Mouse (Mus musculus): ENCODE data around the gene Hacd4.
A peak's percentile ranks its signal among the peaks of the same experiment; 100 is the strongest.

Gene Hacd4

GRCm38 (mm10) chr4:88438326-88438989 is at the start of gene Hacd4:
Gene Hacd4 (minus strand): TSS chr4:88438928.
- no peak for DNase-seq (ENCODE audit: low read depth, low spot score)

GRCm38 (mm10) chr4:88488107-88488506 is 49.4 kb upstream of the Hacd4 start:
- no peak for DNase-seq (ENCODE audit: low read depth, low spot score)

- DNase-seq (ENCODE audit: low read depth, low spot score): peak; percentile 48
Measured at GRCm38 (mm10) chr4:88480130-88480529, 41.4 kb upstream of the Hacd4 start.

GRCm38 (mm10) chr4:88478809-88479186 is 40.1 kb upstream of the Hacd4 start:
- DNase-seq (ENCODE audit: low read depth, low spot score): no peak

GRCm38 (mm10) chr4:88478177-88478808 is 39.6 kb upstream of the Hacd4 start:
- DNase-seq (ENCODE audit: low read depth, low spot score): no peak

GRCm38 (mm10) chr4:88476511-88477210 is 37.9 kb upstream of the Hacd4 start:
- DNase-seq (ENCODE audit: low read depth, low spot score): no peak

- no peak for DNase-seq (ENCODE audit: low read depth, low spot score)
Measured at GRCm38 (mm10) chr4:88476084-88476483, 37.4 kb upstream of the Hacd4 start.

GRCm38 (mm10) chr4:88471528-88471927 is 32.8 kb upstream of the Hacd4 start:
- no peak for DNase-seq (ENCODE audit: low read depth, low spot score)

GRCm38 (mm10) chr4:88464574-88464973 is 25.8 kb upstream of the Hacd4 start:
- no peak for DNase-seq (ENCODE audit: low read depth, low spot score)

- no peak for DNase-seq (ENCODE audit: low read depth, low spot score)
Measured at GRCm38 (mm10) chr4:88462981-88463646, 24.4 kb upstream of the Hacd4 start.

GRCm38 (mm10) chr4:88462501-88462900 is 23.8 kb upstream of the Hacd4 start:
- DNase-seq (ENCODE audit: low read depth, low spot score): no peak

- DNase-seq (ENCODE audit: low read depth, low spot score): no peak
Measured at GRCm38 (mm10) chr4:88461315-88461714, 22.6 kb upstream of the Hacd4 start.

GRCm38 (mm10) chr4:88458673-88459072 is 19.9 kb upstream of the Hacd4 start:
- DNase-seq (ENCODE audit: low read depth, low spot score): no peak

GRCm38 (mm10) chr4:88458093-88458492 is 19.4 kb upstream of the Hacd4 start:
- no peak for DNase-seq (ENCODE audit: low read depth, low spot score)

GRCm38 (mm10) chr4:88450087-88450765 is 11.5 kb upstream of the Hacd4 start:
- DNase-seq (ENCODE audit: low read depth, low spot score): no peak

GRCm38 (mm10) chr4:88448976-88449375 is 10.2 kb upstream of the Hacd4 start:
- no peak for DNase-seq (ENCODE audit: low read depth, low spot score)

GRCm38 (mm10) chr4:88440814-88441213 is 2.1 kb upstream of the Hacd4 start:
- DNase-seq (ENCODE audit: low read depth, low spot score): no peak

- DNase-seq (ENCODE audit: low read depth, low spot score): no peak
Measured at GRCm38 (mm10) chr4:88439669-88440123, 968 bp upstream of the Hacd4 start.

- DNase-seq (ENCODE audit: low read depth, low spot score): no peak
Measured at GRCm38 (mm10) chr4:88438990-88439329, 232 bp upstream of the Hacd4 start.

GRCm38 (mm10) chr4:88437917-88438316 is 811 bp downstream of the Hacd4 start:
- DNase-seq (ENCODE audit: low read depth, low spot score): no peak

- no peak for DNase-seq (ENCODE audit: low read depth, low spot score)
Measured at GRCm38 (mm10) chr4:88437166-88437565, 1.6 kb downstream of the Hacd4 start.
